Mouse (Mus musculus) stomach, postnatal 0 days (tissue): ENCODE measurements at regions not wholly inside any gene's neighbourhood (a gene's known extent, or its start where the extent isn't known, plus 50 kb on each side); places are given as distances from the start of the nearest gene placed in this dataset.

ENCODE experiments used
- CTCF ChIP-seq: IDR thresholded peaks from 2 replicates; pipeline ENCODE4 v1.5.1; 2016; ENCODE audit warnings: antibody characterized with exemption, low read depth, mild to moderate bottlenecking, moderate library complexity
- EP300 ChIP-seq: optimal IDR thresholded peaks from 2 replicates; pipeline ENCODE3; 2016; ENCODE audit warnings: antibody characterized with exemption

DNA sequence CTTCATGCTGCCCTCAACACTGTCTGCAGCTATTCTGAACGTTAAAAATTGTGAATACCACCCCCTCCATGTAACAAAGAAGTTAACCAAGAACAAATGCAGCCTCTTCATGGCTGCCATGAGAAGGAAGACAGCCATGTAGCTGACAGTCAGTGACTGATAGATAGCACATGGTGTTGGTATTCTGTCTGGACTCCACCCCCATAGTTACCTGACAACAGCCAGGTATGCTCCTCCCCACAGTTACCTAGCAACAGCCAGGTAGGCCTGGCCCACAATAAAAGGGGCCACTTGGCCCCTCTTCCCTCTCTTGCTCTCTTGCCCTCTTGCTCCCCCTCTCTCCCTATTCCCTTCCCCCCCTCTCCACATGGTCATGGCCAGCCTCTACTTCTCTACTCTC, 107.1 kb upstream of the Ifne start:
- no peak for TF ChIP-seq CTCF
- no peak for TF ChIP-seq EP300
